Mouse (Mus musculus) lung, embryonic 14.5 days (tissue): ENCODE measurements around the gene Wnt2. TPM values are rescaled to one million over a fixed set of nuclear protein-coding genes. Genes with fewer than 3 reads are reported as not detected.

Source experiments
- ATAC-seq: fragments of 200-750 bp; cut with Nextera tagmentation; 2 replicates; pipeline ENCODE4 v1.8.0; 2017; ENCODE audit warnings: mild to moderate bottlenecking, moderate TSS enrichment, moderate library complexity; ENCODE audit not compliant: insufficient read depth
- DNase-seq: peaks from one replicate; pipeline ENCODE4 v3.0.0-alpha.2; 2015
- H3K27ac ChIP-seq: fragments of 300-500 bp; sonication (generic); 2 replicates; pipeline ENCODE4 v1.5.1; 2014; ENCODE audit warnings: low read depth, mild to moderate bottlenecking, moderate library complexity
- H3K27me3 ChIP-seq: fragments of 300-500 bp; sonication (generic); 2 replicates; pipeline ENCODE4 v1.6.1; 2014; ENCODE audit warnings: low read length, control low read depth; ENCODE audit not compliant: insufficient read depth
- H3K36me3 ChIP-seq: fragments of 300-500 bp; sonication (generic); 2 replicates; pipeline ENCODE4 v1.6.1; 2014; ENCODE audit warnings: control low read depth; ENCODE audit not compliant: insufficient read depth
- H3K4me1 ChIP-seq: fragments of 300-500 bp; sonication (generic); 2 replicates; pipeline ENCODE4 v1.6.1; 2014; ENCODE audit warnings: antibody characterized with exemption, control low read depth; ENCODE audit not compliant: insufficient read depth
- H3K4me2 ChIP-seq: fragments of 300-500 bp; sonication (generic); 2 replicates; pipeline ENCODE4 v1.6.1; 2014; ENCODE audit warnings: mild to moderate bottlenecking
- H3K4me3 ChIP-seq: fragments of 300-500 bp; sonication (generic); 2 replicates; pipeline ENCODE4 v1.5.1; 2014; ENCODE audit warnings: low read depth, low read length
- H3K9ac ChIP-seq: fragments of 300-500 bp; sonication (generic); 2 replicates; pipeline ENCODE4 v1.6.1; 2014
- H3K9me3 ChIP-seq: fragments of 300-500 bp; sonication (generic); 2 replicates; pipeline ENCODE4 v1.6.1; 2016; ENCODE audit warnings: low read depth, low read length, control low read depth
- CTCF ChIP-seq: IDR thresholded peaks from 2 replicates; pipeline ENCODE4 v1.5.1; 2016; ENCODE audit warnings: antibody characterized with exemption, low read depth
- WGBS: fragments of 180-500 bp; shearing (Covaris S2); extraction: QIAGEN DNeasy Blood & Tissue Kit; methylation state at CpG from one replicate; pipeline ENCODE4 v1.1.7; 2014; 5-methylcytosine and 5-hydroxymethylcytosine counted together
- polyA plus RNA-seq: library from polyadenylated mRNA; unstranded; fragments of >200 nt; fragmentation: Nextera tagmentation; extraction: Ambion mirVana; gene quantifications from 2 replicates; pipeline ENCODE4 v1.2.1, GENCODE M21; 2014

Gene Wnt2
- polyA plus RNA-seq, 1 experiment from 2014 or later = 89.0 TPM

DNA sequence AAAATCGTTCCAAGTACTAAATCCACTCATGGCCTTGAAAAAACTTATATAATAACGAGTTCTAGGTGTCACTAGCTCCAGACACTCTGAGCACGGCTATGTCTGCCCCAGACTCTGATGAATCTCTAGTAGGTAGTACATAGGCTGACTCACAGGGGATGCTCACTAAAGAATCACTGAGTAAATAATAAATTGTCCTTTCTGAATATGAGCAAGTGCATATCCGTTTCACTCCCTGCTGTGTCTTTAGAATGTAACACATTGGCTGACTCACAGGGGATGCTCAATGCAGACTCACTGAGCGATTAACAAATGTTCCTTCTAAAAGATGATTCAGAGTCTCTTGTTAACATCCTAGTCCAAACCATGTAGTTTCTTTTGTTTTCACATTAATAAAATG lies 52.1 kb downstream of the Wnt2 start:
- no peak for TF ChIP-seq CTCF
- Histone ChIP-seq H3K27ac (no peak overlapping the region), H3K36me3 (no peaks in the 10 kb centered on the region), H3K9me3 (no peaks in the 10 kb centered on the region), H3K4me3 (no peak overlapping the region), H3K4me2 (no peak overlapping the region), H3K4me1 (no peaks in the 10 kb centered on the region), H3K27me3 (no peaks in the 10 kb centered on the region), H3K9ac (no peak overlapping the region)
- WGBS = 79% methylated on average over 5 of the region's 5 CpGs
- ATAC-seq (no peak), DNase-seq (no peak)

- Histone ChIP-seq H3K27ac (no peak overlapping the region), H3K4me2 (no peak overlapping the region), H3K4me3 (no peak overlapping the region), H3K9ac (no peak overlapping the region), H3K4me1 (no peaks in the 10 kb centered on the region), H3K36me3 (no peaks in the 10 kb centered on the region), H3K27me3 (no peaks in the 10 kb centered on the region), H3K9me3 (no peaks in the 10 kb centered on the region)
- no peak for DNase-seq
- no peak for TF ChIP-seq CTCF
- ATAC-seq = no peak
- 66% methylated on average over 1 of the region's 1 CpGs for WGBS
Measured at GRCm38 (mm10) chr6:17977165-17977564, 53.2 kb downstream of the Wnt2 start.

DNA sequence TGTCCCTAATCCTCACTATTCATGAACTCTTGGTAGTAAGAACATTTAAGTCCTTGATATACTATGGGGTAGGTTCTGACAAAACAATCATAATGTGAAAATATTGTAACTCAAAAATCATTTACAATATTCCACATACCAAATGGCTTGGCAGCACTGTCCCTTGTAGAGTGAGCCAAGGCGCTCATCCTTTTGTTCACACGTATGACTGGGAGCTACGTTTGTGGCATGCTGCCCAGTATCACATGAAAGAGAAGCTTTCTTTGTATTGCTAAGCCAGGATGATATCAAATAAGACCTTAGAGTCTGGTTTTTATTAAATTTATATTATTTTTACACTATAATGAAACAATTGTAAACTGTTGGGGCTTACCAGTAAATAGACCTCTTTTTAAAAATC lies 56.0 kb downstream of the Wnt2 start:
- WGBS = 58% methylated on average over 3 of the region's 3 CpGs
- H3K27me3 ChIP-seq = no peaks in the 10 kb centered on the region
- DNase-seq (peak; percentile 63), ATAC-seq (no peak)
- H3K9ac ChIP-seq = no peak overlapping the region
- H3K4me3 ChIP-seq = no peak overlapping the region
- no peaks in the 10 kb centered on the region for H3K36me3 ChIP-seq
- no peaks in the 10 kb centered on the region for H3K9me3 ChIP-seq
- H3K4me1 ChIP-seq = no peaks in the 10 kb centered on the region
- no peak overlapping the region for H3K4me2 ChIP-seq
- no peak overlapping the region for H3K27ac ChIP-seq
- no peak for TF ChIP-seq CTCF

DNA sequence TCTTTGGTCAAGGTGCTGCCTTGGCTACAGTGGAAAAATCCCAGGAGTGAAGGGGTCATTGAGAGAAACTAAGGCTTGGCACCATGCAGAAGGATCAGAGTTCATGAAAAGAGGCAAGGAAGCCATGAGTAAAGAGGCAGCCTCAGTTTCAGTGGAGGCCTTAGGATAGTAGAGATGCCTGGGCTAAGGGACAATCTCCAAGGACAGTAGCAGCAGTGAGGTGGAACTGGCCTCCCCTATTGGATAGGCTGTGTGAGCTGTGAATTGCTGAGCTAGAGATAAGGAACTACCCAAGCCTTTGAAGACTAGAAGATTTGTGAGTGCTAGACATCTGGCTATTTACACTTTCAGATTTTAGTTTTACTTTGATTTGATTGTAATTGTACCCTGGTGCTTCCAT lies 59.0 kb downstream of the Wnt2 start:
- no peaks in the 10 kb centered on the region for H3K4me1 ChIP-seq
- H3K4me2 ChIP-seq = no peak overlapping the region
- ATAC-seq (no peak), DNase-seq (no peak)
- TF ChIP-seq CTCF = no peak
- H3K9me3 ChIP-seq = no peaks in the 10 kb centered on the region
- no peak overlapping the region for H3K27ac ChIP-seq
- H3K9ac ChIP-seq = no peak overlapping the region
- H3K4me3 ChIP-seq = no peak overlapping the region
- H3K36me3 ChIP-seq = no peaks in the 10 kb centered on the region
- H3K27me3 ChIP-seq = no peaks in the 10 kb centered on the region

- Histone ChIP-seq H3K9me3 (no peaks in the 10 kb centered on the region), H3K36me3 (no peaks in the 10 kb centered on the region), H3K4me2 (no peak overlapping the region), H3K4me3 (no peak overlapping the region), H3K27ac (no peak overlapping the region), H3K4me1 (no peaks in the 10 kb centered on the region), H3K27me3 (no peaks in the 10 kb centered on the region), H3K9ac (no peak overlapping the region)
- WGBS = 90% methylated on average over 1 of the region's 1 CpGs
- no peak for TF ChIP-seq CTCF
- ATAC-seq (no peak), DNase-seq (no peak)
Measured at GRCm38 (mm10) chr6:17969815-17970214, 60.6 kb downstream of the Wnt2 start.

- Histone ChIP-seq H3K4me1 (no peaks in the 10 kb centered on the region), H3K36me3 (no peaks in the 10 kb centered on the region), H3K27me3 (no peaks in the 10 kb centered on the region), H3K9me3 (no peaks in the 10 kb centered on the region), H3K4me2 (no peak overlapping the region), H3K27ac (no peak overlapping the region), H3K9ac (no peak overlapping the region), H3K4me3 (no peak overlapping the region)
- DNase-seq (no peak), ATAC-seq (no peak)
- 82% methylated on average over 1 of the region's 1 CpGs for WGBS
- no peak for TF ChIP-seq CTCF
Measured at GRCm38 (mm10) chr6:17968467-17969144, 61.8 kb downstream of the Wnt2 start.

DNA sequence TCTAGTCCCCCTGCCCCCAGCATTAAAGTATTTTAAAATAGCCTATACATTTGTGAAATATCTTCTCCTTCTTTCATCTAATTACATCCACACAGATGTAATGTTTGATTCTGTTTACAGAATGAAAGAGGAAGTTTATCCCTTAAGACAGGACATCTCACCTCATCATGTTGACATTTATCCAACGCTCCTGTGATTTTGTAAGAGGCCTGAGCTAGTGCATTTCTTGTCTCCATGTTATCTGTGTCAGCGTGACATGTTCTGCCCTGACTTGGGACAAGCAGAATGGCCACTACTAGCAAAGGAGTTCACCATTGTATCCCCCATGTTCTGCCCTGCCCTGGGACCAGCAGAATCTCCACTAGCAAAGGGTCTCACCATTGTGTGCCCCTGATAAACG lies 66.9 kb downstream of the Wnt2 start:
- TF ChIP-seq CTCF = no peak
- H3K36me3 ChIP-seq = no peaks in the 10 kb centered on the region
- DNase-seq = peak; percentile 76
- H3K27ac ChIP-seq = peak overlapping the region; percentile 50
- no peak overlapping the region for H3K4me2 ChIP-seq
- H3K4me3 ChIP-seq = no peak overlapping the region
- no peaks in the 10 kb centered on the region for H3K27me3 ChIP-seq
- H3K4me1 ChIP-seq = no peaks in the 10 kb centered on the region
- ATAC-seq = peak; percentile 82
- WGBS = 38% methylated on average over 3 of the region's 3 CpGs
- H3K9me3 ChIP-seq = no peaks in the 10 kb centered on the region
- no peak overlapping the region for H3K9ac ChIP-seq

- no peak for TF ChIP-seq CTCF
- DNase-seq (no peak), ATAC-seq (no peak)
- no peak overlapping the region for H3K9ac ChIP-seq
- no peaks in the 10 kb centered on the region for H3K9me3 ChIP-seq
- no peaks in the 10 kb centered on the region for H3K27me3 ChIP-seq
- 78% methylated on average over 8 of the region's 8 CpGs for WGBS
- H3K36me3 ChIP-seq = no peaks in the 10 kb centered on the region
- H3K4me3 ChIP-seq = no peak overlapping the region
- no peaks in the 10 kb centered on the region for H3K4me1 ChIP-seq
- no peak overlapping the region for H3K27ac ChIP-seq
- no peak overlapping the region for H3K4me2 ChIP-seq
Measured at GRCm38 (mm10) chr6:17951779-17952178, 78.6 kb downstream of the Wnt2 start.
